Mouse (Mus musculus) spleen, postnatal 10 days (tissue): ENCODE results near the gene Sh2b3.
A peak's percentile ranks its signal among the peaks of the same experiment; 100 is the strongest.

Experiments
- DNase-seq, 2 experiments: peaks; one replicate each; pipeline ENCODE4 v3.0.0; 2021 to 2022; ENCODE audit warnings: low spot score in 2 of 2

Gene Sh2b3

GRCm38 (mm10) chr5:121791026-121791425, 46.4 kb downstream of the Sh2b3 start:
- DNase-seq = no peak

GRCm38 (mm10) chr5:121783862-121784500, 53.5 kb downstream of the Sh2b3 start:
- no peak for DNase-seq

DNA sequence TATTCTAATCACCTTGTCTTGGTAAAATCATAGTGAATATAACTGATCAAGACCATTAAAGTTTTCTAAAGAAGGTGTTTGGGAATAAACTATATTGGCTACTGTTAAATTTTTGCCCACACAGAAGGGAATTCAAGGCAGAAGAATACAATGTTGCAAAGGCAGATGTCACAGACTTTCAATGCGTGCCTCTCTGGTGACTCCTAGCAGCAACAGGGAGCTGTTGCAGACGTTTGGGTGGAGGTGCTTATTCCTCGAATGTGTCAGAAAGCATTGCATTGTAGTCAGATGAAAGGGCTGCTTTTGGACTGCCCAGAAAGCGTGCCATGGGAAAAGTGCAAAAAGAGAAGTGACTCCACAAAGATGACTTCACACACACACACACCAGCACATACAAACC, 55.0 kb downstream of the Sh2b3 start:
- no peak for DNase-seq

DNA sequence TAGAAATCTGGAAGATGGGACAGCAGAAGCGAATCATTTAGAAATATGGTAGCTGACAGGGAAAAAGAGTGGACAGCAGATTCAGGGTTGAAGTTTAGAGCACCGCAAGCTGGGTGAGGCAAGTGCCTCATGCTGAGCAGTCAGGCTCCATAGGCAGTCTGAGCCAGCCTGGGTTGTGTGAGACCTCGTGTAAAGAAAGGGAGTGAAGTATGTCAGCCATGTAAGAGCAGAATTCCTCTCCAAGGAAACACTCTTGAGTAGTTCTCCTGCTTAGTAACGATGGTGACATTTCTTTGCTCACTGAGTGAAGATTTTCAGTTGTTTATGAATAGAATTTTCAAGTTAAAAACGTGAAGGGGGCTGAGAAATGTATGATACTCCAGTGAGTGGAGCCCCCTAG, 57.3 kb downstream of the Sh2b3 start:
- DNase-seq = no peak

DNA sequence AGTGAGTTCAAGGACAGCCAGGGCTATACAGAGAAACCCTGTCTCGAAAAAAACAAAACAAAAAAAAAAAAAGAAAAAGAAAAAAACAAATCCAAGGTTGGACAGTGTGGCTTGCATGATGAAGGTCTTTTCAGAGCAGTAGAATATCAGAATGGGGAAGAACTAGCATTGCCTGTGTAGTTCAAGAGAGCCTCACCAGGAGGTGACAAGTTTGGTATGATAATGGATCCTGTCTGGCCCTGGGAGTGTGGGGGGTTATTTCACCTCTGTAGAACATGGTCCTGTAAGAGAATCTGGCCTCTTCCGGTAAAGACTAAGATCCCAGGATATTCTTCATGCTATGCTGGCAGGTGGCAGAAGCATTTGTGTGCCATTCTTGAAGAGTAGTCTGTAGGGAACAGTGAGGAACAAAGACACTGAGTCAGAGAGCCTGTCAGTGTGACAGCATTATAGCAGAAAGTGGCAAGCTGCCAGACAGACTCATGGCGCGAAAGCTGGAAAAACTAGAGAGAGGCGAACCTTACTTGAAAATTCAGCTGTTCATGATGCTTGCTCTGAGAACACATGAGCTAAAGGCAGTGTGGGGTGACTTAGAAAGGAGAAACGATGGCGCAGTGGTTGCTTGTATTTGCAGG, 58.8 kb downstream of the Sh2b3 start:
- no peak for DNase-seq

DNA sequence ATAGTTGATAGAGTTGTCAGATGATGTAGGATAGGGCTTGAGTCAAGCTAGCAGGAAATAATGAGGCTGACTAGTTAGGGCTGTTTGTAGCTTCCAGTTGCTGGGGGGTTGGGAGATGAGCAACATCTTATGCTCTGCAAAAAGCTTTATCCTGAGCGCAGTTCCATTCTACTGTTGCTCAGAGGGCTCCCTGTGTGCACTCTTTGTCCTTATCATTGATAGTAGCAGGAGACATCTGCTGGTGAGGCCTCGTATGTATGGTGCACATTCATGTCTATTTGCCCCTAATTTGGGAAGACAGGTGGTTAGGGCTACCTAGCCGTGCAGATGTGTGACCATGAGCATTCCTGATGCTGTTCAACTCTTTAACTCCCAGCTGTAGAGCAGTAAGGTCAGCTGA, 65.8 kb downstream of the Sh2b3 start:
- DNase-seq = no peak

GRCm38 (mm10) chr5:121769827-121770226, 67.6 kb downstream of the Sh2b3 start:
- no peak for DNase-seq

DNA sequence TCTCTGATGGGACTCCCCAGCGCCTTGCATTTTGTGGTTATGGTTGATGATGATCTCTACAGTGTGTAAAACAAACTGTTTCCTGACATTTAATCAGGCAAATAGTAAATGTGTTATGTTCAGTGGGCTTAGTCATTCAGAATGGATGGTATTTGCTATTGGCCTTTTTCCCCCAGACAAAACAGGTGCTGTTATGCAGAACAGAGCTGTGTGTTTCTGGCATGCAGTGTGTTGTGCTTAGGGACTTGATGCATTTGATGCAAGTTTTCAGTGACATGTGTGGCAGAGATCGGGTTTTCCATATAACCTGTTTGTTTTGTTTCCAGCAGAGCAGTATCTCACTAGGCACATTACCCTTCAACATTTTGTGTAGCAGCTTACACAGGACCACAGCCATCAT, 69.9 kb downstream of the Sh2b3 start:
- DNase-seq = no peak

- peak in 1 of 2 experiments; percentile 30 for DNase-seq
Observed at GRCm38 (mm10) chr5:121766038-121766773, 71.2 kb downstream of the Sh2b3 start.
